Mouse (Mus musculus) hematopoietic stem cell, adult 5-6 weeks (primary cell): ENCODE data around the gene Lrrtm3. TPM values are rescaled to one million over a fixed set of nuclear protein-coding genes. Genes with fewer than 3 reads are reported as not detected.

Experiments used
- ATAC-seq, 2 experiments: fragments of 125-278 bp in 1 of 2; replicated peaks in 1 of 2; 2 replicates each; pipeline ENCODE4 v1.8.0; 2016 to 2017; ENCODE audit warnings: inconsistent platforms in 2 of 2, mild to moderate bottlenecking in 2 of 2, moderate number of reproducible peaks in 2 of 2, low read depth in 1 of 2, moderate TSS enrichment in 1 of 2; ENCODE audit not compliant: low FRiP score in 2 of 2, poor library complexity in 2 of 2, severe bottlenecking in 2 of 2, insufficient read depth in 1 of 2, low TSS enrichment in 1 of 2
- total RNA-seq: library from RNA; stranded (forward); fragments of 172-1452, 232-1000 nt; gene quantifications from 2 replicates; pipeline ENCODE4 v1.2.3, GENCODE M21; 2017

The Lrrtm3 gene
- total RNA-seq, 1 experiment from 2014 or later, result not detected

DNA sequence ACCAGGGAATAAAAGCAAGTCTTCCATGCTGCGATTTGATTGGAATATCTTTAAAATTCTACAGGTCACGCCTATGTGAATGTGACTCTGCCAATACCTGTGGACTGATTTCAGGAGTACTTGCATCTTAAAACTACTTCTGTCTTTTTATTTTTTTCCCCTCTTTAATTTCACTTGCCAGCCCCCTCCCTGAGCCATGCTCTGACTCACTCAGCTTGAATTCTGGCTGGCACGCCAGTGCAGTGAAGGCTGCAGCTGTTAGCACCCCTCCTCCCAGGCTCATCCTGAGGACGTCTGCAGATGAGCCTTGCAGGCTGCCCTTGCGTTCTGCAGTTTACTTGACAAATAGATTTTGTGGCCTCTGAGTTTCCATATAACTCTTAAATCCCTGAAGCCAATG lies 14.1 kb downstream of the Lrrtm3 start:
- ATAC-seq, result no peak

DNA sequence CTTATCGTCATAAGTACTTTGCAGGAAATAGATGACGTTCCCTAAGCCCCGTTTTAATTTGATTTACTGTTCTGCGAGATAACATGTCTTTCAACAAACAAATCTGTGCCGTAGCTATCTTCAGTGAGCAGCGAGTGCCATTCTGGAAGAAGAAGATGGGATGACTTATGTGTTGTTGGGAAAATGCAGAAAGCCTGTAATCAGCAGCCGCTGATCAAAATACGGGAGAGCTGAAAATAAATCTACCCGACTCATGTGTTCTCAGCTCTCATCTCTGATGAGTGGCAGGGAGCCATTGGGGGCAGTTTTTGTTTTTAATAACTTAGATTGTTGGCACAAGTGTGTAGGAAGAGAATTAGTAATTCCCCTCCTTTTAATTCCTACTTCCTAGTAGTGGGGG lies 26.4 kb downstream of the Lrrtm3 start:
- no peak for ATAC-seq

DNA sequence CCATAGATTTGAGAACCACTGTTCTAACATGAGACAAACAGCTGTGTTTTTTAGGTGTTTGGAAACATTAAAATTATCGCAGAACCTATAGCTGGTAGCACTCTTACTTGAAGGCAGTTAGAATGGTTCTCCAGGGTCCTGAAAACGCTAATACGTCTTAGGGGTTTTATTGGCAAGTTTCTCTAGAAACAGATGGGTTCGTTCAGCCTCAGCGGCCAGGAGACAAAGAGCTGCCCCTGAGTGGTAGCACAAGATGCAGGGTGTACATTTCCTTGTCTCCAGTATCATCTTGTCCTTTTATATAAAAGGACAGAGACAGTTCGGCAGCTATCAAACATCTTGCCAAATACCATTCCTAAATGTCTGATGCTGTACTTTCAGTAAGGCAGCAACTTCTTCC lies 40.1 kb downstream of the Lrrtm3 start:
- no peak for ATAC-seq

DNA sequence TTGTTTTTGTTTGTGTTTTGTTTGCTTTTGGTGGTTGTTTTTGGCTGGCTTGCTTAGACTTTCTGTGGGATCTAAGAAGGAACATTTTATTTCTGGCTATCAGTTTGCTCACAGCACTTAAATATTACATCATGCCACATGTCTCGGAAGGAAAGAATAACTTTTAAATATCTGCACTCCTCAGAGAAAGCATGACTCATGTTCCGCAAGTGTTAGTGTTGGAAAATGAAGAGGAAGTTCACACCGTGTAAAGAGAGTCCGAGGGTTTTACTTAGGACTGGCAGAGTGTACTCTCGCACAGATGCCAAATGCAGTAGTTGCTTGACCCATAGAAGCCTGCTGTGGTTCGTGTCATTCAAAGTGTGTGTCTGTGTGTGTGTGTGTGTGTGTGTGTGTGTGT lies 40.9 kb downstream of the Lrrtm3 start:
- 0 out of 4 replicates have a peak, but pooled peaks have one; percentile 37 to 39 for ATAC-seq

DNA sequence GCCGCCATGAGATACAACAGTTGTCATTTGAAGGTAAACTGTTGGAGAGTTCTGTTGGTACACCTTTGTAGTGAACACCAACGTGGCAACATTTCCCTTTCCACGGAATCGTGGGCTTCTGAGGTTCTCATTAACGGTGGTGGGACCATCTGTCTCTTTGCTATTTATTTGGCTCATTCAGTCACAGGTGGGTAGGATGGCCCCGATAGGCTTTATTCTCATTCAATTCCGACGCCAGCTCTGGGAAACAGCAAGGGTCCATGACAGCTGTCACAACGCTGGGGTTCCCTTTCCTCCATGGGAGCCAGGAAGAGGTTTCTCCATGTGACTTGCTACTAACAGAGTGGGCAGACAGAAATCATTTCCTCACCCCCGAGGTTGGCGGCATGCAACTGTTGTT lies 48.2 kb downstream of the Lrrtm3 start:
- no peak for ATAC-seq

DNA sequence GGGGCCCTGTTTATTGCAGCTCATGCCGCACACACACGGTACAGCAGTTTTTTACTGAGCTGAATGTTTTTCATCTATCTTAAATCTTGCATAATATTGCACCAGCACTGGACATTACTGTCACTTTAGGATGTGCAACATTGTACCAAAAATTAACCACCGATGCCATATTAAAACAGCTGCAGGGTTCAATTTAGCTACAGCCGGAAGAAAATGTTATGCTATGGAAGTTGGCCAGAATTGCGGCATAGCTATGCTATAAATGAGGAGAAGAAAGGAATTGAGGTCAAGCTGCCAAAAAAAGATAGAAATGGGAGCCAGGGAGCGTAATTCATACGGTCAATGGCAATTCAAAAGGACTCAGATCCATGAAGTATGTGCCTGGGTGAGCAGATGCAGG lies 48.9 kb downstream of the Lrrtm3 start:
- no peak for ATAC-seq

DNA sequence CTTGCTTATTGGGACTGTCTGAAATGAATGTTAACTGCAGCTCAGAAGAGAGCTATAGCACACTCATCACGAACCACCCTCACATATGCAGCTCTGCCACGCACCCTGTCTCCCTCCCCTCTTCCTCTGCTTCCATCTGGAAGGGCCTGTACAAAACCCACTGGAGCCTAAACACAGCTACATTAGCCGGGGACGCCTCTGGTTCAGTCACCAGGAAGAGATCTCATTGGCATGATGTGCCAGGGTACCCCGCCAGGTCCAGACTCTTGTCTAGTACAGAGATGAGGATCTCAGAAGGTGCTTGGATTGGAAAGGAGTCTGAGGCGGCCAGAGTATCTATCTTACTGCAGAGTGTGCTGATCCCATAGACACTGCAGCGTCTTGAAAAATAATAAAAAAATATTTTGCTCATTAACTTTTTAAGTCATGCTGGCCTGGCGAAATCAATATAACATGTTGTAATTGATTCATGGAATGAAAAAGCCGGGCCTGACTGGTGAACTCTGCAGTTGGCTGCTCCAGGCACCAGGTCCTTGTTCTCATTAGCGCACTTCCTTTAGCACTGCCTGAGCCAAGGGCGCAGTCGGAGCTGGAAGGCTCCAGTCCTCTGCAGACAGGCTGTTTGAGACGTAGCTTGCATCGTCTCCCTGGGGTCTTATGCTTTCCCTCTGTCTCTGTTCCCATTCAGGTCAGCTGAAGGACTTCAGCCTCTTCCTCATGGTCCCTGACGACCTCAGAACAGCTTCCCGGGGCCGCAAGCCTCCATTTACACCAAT lies 50.1 kb downstream of the Lrrtm3 start:
- no peak for ATAC-seq

DNA sequence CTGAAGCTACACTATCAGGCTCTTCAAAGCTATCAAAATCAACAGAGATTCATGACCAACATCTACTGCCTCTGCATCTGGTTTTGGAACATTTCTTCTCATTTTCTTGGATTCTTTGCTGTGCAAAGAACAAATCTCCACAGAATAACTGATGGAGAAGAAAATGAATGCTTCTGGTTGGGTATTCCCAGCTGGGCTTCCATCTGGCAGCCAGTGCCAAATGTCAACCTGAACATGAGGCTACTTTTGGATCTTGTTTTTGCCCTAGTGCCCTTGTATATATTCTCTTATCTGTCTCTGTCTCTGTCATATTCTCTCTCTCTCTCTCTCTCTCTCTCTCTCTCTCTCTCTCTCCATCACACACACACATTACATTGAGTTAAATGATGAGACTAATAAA lies 59.2 kb downstream of the Lrrtm3 start:
- no peak for ATAC-seq

DNA sequence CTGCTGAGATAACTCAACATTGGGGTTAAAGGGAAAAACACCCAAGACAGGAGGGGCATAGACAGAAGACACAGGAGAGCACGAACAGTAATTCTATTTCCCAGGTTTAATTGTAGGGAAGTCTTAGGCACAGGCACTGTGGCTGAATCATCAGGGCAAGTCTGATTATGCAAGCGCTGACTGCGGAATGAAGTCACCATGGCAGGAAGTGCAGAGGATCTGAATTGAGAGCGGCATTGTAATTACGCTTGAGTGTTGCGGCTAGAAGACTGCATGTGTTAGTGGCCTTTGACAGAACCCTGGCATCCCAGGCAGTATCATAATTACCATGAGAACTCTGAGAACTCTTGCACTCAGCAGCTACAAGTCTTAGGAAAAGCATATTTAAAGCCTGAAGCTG lies 66.7 kb downstream of the Lrrtm3 start:
- 0 out of 4 replicates have a peak, but pooled peaks of 1 of the 2 experiments have one; percentile 17 for ATAC-seq

DNA sequence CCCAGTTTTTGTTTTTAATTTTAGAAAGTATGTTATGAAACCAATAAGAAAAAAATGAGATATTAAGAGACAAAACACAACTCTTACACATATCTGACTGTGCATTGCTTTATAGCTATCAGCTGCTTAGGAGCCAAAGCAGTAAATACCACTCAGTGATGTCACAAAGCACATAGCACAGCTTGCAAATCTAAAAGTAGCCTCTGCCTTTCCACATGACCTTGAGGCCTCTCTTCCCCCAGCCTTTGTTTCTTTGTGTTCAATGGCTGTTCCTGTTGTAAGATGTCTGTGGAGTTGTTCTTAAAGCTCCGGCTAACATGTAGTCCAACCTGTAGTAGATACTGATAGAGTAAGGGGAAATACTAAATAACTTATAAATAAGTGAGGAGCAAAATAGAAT lies 69.7 kb downstream of the Lrrtm3 start:
- ATAC-seq, result no peak

DNA sequence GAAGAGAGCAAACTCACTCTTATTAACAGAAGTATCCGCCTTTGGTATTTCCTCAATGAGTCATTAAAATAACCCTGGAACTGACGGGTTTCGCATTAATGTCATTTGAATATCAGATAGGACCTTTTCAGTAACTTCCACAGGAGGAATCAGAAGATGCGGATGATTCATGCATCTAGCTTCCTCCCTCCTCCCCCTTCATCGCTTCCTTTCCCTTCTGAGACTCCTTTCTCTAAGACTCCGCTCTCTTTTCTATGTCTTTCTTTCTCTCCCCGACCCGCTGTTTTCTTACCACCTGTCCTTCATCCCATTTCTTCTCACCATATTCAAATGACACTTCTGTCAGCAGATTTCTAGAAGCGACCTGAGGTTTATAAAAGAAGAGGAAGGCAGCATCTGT lies 88.1 kb downstream of the Lrrtm3 start:
- no peak for ATAC-seq

DNA sequence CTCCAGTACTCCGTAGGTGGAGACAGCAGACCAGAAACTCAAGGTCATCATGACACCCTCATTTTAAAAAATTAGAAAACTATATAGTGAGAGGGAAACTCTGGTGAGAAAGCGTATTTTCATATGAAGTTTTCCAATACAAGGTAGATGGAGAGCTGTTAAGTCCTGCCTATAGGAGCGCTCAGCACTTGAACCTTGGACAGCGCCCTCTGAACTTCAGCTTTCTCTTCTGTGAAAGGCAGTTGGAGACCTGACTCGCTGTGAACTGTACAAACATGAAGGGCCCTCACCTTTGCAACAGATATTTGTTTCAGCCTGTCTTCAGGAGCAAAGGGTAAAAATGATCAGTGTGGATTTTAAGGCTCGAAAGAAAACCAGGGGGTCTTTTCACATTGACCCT lies 88.5 kb downstream of the Lrrtm3 start:
- ATAC-seq, result no peak

DNA sequence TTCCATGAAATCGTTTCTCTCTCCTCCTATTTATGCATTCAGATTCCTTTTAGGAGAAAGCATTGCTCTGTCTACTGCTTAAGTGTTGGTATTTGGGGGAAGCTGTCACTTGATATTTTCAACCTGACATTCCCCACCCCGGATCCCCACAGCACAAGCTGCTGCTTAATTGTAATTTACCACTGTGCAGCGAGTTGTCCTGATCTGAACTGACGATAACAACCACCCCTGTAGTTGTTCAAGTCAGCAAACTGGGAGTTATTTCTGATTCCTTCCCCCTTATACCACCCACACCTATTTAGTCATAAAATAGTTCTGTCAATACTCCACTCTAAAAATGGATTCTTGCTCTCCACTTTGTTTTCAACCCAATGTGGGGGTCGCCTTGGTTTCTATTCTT lies 95.8 kb downstream of the Lrrtm3 start:
- no peak for ATAC-seq

DNA sequence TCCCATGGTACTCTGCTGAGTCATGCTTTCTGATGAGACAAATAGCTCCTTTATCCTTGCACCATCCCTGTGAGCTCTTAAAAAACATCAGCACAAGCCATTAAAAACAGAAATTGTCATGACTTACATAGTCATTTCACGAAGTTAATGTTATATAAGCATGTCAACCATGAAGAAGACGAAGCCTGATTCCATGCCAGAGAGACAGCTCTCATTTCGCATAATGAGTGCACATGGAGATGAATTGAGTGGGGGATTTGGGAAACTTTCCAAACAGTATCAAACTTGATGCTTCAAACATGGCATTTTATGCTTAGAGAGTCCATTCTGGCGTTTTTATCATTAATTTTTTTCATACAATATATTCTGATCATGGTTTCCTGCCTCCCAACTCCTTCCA lies 104.5 kb downstream of the Lrrtm3 start:
- no peak for ATAC-seq

DNA sequence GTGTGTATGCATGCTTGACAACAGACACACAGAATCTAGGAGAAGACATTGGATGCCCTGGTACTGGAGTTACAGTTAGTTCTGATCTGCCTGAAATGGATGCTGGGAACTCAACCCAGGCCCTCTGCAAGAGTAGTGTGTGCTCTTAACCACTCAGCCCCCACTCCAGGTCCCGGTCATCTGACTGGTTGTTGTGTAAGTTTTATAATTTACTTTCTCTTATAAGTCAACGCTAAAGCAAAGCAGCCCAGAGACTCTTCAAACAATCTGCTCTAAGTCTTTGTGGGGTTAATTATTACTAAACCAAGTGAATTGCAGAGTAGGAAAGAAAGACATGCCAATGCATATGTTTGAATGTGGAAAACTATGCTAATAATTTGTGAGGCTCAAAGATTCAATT lies 110.7 kb downstream of the Lrrtm3 start:
- ATAC-seq, result no peak

DNA sequence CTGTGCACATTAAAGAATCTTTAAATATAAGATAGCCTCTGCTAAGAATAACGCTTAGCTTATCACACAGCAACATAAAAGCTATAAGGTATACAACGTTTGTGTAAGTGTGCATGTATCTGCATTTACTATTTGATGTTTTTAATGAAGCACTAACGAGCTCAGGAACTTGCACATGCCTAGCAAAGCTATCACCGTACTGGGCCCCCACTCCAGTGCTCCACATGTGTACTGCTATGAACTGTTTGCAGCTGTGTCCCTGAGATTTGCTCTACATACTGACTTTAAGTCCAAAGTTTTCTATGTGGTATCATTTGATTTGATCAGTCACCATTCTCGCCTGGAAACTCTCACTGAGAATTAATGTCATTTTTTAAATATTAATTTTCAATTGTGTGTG lies 111.1 kb downstream of the Lrrtm3 start:
- no peak for ATAC-seq

DNA sequence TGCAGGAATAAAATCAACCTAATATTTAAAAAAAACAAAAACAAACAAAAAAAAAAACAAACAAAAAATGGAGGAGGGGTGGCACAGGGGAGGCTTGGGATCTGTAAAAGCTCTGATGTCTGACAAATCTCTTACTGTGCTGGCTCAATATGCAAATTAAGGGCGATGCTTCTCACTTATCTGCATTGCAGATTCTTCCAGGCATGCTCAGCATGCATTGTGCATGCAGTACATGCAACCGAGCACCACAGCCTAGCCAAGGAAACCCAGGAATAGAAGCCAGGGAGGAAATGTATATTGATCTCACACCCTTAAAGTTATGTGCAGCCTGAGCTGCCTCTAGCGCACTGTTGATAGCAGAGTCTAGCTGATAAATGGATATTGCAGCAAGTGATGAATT lies 111.5 kb downstream of the Lrrtm3 start:
- ATAC-seq, result no peak

DNA sequence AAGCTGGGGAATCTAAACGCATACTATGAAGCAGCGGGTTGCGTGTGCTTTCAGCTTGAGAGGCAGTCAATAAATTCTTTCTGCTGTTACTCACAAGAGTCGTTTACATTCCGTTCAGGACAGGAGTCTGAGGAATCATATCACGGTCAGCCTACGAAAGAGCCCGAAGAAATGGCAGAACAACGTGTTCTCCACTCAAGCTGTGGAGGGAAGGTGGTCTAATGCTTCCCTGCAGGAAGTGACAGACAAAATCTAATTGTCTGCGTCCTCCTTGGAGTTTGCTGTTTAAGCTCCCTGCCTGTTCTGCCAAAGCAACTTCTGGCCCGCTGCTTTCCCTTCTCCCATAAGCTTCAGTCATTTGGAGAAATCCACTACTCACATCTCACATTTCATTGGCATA lies 112.0 kb downstream of the Lrrtm3 start:
- no peak for ATAC-seq

DNA sequence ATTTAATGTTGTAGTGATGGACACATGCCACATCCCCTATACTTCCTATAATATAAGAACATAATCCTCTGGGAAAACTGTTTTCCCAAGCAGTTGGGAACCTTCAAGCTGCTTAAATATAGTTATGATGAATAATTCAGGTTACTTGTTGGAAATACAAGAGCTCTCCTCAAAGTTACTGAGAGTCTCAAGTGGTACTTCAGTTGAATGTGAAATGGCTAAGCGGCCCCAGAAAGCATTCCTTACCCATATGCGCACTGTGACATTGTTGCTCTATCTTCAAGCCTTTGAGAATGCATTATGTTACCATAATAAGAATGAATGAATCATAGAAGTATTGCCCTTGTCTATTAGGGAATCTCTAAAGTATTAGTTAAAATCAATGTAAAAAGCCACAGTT lies 117.8 kb downstream of the Lrrtm3 start:
- ATAC-seq, result no peak
